Mouse (Mus musculus): ENCODE results near the gene Tmem17. TPM values are rescaled to one million over a fixed set of nuclear protein-coding genes. Genes with fewer than 3 reads are reported as not detected.

Tmem17 gene
- polyA plus RNA-seq, 2 experiments = 10.4 to 16.4 TPM

DNA sequence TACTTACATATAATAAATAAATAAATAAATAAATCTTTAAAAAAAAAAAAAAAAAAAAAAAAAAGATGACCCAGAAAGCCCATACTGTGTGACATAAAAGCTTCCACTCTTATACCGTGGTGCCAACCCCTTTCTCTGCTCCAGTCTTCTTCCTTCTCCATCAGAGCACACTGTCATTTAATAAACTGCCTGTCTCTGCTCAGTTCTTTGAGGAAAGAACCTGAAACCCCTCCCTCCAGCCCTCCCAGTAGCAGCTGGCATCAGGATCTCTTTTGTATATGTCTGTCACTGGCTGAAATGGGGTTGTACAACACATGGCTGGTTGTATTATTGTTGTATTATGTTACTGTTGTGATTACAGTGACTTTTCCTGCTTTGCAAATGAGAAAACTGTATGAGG is 48.2 kb downstream of the Tmem17 start:
- H3K27me3 ChIP-seq (ENCODE audit: control insufficient read depth, insufficient read depth, low read length) = no peaks in the 10 kb centered on the region
- H3K9me3 ChIP-seq (ENCODE audit: control insufficient read depth, low read length) = no peaks in the 10 kb centered on the region
- no peak for TF ChIP-seq POLR2A (IDR thresholded peaks at IDR 0.05; ENCODE audit: borderline replicate concordance, extremely low read depth, insufficient read depth, insufficient read length)
- no peak overlapping the region for H3K9ac ChIP-seq (ENCODE audit: low read depth, low read length, severe bottlenecking)
- H3K4me2 ChIP-seq (replicated peaks; ENCODE audit: low read depth, low read length, severe bottlenecking) = no peak overlapping the region
- DNase-seq (ENCODE audit: low spot score) (no peak), ATAC-seq (ENCODE audit: low FRiP score, low read depth) (no peak)
- no peaks in the 10 kb centered on the region for H3K36me3 ChIP-seq (ENCODE audit: control insufficient read depth, insufficient read depth, low read length)
- 70% methylated on average over 1 of the region's 1 CpGs for WGBS
- H3K4me3 ChIP-seq (replicated peaks; ENCODE audit: low read length) = no peak overlapping the region
- H3K27ac ChIP-seq (replicated peaks; ENCODE audit: low read depth, low read length) = no peak overlapping the region
- peaks cover 13% of the 10 kb centered on the region for H3K4me1 ChIP-seq (ENCODE audit: control insufficient read depth, insufficient read depth, low read length)

DNA sequence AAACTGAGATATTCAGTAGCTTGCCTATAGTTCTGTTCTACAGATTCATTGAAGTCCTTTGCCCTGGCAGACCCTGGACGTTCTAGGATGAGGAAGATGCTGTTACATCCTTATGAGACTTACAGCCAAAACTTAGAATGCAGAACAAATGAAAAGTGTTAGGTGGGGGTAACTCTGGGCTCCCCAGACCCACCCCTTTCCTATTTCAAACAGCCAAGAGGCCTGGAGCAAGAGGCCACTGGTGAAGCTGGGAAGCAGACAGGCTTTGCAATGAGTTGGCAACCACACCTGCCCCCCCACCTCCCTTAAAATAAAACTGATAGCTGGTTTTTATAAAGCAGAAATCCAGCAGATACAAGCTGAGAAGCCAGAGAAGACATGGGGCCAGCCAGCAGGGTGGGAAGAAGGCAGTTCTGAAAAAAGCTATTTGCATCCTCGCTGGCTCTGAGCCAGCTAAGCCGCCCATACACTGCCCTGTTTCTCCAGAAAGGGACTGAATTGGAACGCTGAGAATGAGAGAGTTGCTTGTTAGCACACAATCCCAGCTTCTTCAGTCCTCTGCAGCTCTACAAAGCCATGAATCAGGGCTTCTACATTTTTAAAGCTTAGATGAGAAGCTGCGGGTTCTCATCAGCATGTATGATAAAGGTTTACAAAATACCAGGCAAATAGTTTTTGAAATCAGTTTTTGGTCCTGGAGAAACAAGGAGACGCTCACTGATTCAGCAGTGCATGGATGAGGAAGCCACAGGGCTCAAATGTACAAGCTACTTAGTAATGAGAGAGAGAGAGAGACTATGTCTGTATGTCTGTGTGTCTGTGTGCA is 48.8 kb downstream of the Tmem17 start:
- DNase-seq (ENCODE audit: low spot score) = peak; percentile 47
- WGBS = 39% methylated on average over 6 of the region's 6 CpGs
- no peaks in the 10 kb centered on the region for H3K9me3 ChIP-seq (ENCODE audit: control insufficient read depth, low read length)

DNA sequence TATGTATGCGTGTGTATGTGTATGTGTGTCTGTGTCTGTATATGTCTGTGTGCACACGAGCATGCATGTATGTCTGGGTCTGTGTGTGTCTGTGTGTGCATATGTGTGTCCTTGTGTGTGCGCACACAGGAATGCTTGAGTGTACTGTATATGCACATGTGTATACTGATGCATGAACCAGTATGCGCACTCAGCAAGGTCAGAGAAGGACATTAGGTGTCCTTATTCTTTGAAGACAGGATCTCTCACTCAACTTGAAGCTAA is 49.4 kb downstream of the Tmem17 start:
- whole genome bisulfite sequencing = 91% methylated on average over 4 of the region's 4 CpGs

More for the DNA sequence above, 48.8 kb downstream of the Tmem17 start:
- H3K4me1 ChIP-seq (ENCODE audit: control insufficient read depth, insufficient read depth, low read length) = peaks cover 15% of the 10 kb centered on the region
- no peak overlapping the region; the same call in 1 of the 2 replicates for H3K27ac ChIP-seq (replicated peaks; ENCODE audit: low read depth, low read length)
- peak; percentile 55; the same call in 1 of the 2 replicates for ATAC-seq (ENCODE audit: low FRiP score, low read depth)
- no peaks in the 10 kb centered on the region for H3K36me3 ChIP-seq (ENCODE audit: control insufficient read depth, insufficient read depth, low read length)
- H3K27me3 ChIP-seq (ENCODE audit: control insufficient read depth, insufficient read depth, low read length) = no peaks in the 10 kb centered on the region
- no peak for TF ChIP-seq POLR2A (IDR thresholded peaks at IDR 0.05; ENCODE audit: borderline replicate concordance, extremely low read depth, insufficient read depth, insufficient read length)
- H3K4me2 ChIP-seq (replicated peaks; ENCODE audit: low read depth, low read length, severe bottlenecking) = no peak overlapping the region
- H3K4me3 ChIP-seq (replicated peaks; ENCODE audit: low read length) = no peak overlapping the region
- 0 out of 2 replicates have a peak overlapping the region, but pooled peaks have one; percentile 13 for H3K9ac ChIP-seq (ENCODE audit: low read depth, low read length, severe bottlenecking)

DNA sequence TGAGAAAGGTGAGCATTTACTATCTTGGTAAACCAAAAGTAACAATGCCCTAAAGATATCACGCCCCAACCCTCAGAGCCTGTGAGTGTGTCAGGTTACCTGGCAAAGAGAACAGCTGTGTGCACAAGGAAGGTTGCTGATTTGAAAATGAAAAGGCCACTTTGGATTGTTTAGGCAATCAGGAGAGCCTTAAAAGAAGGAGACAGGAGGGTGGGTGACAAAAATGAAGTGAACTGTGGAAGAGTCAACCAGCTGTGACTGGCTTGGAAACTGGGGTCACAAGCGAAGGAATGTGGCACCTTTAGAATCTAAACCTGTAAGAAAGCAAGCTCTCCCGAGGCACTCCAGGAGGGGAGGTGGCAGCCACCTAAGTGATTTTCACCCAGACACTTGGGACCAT is 51.8 kb downstream of the Tmem17 start:
- Histone ChIP-seq H3K9ac (ENCODE audit: low read depth, low read length, severe bottlenecking) (no peak overlapping the region), H3K36me3 (ENCODE audit: control insufficient read depth, insufficient read depth, low read length) (no peaks in the 10 kb centered on the region), H3K27ac (replicated peaks; ENCODE audit: low read depth, low read length) (no peak overlapping the region), H3K4me2 (replicated peaks; ENCODE audit: low read depth, low read length, severe bottlenecking) (no peak overlapping the region), H3K27me3 (ENCODE audit: control insufficient read depth, insufficient read depth, low read length) (no peaks in the 10 kb centered on the region), H3K4me1 (ENCODE audit: control insufficient read depth, insufficient read depth, low read length) (peaks cover 15% of the 10 kb centered on the region), H3K4me3 (replicated peaks; ENCODE audit: low read length) (no peak overlapping the region), H3K9me3 (ENCODE audit: control insufficient read depth, low read length) (no peaks in the 10 kb centered on the region)
- ATAC-seq (ENCODE audit: low FRiP score, low read depth) (no peak), DNase-seq (ENCODE audit: low spot score) (no peak)
- WGBS = 69% methylated on average over 3 of the region's 3 CpGs
- TF ChIP-seq POLR2A (IDR thresholded peaks at IDR 0.05; ENCODE audit: borderline replicate concordance, extremely low read depth, insufficient read depth, insufficient read length) = no peak

More for the DNA sequence above, 49.4 kb downstream of the Tmem17 start:
- TF ChIP-seq POLR2A (IDR thresholded peaks at IDR 0.05; ENCODE audit: borderline replicate concordance, extremely low read depth, insufficient read depth, insufficient read length) = no peak
- H3K27me3 ChIP-seq (ENCODE audit: control insufficient read depth, insufficient read depth, low read length) = no peaks in the 10 kb centered on the region
- no peaks in the 10 kb centered on the region for H3K36me3 ChIP-seq (ENCODE audit: control insufficient read depth, insufficient read depth, low read length)
- H3K4me2 ChIP-seq (replicated peaks; ENCODE audit: low read depth, low read length, severe bottlenecking) = no peak overlapping the region
- ATAC-seq (ENCODE audit: low FRiP score, low read depth) (no peak), DNase-seq (ENCODE audit: low spot score) (no peak)
- peaks cover 15% of the 10 kb centered on the region for H3K4me1 ChIP-seq (ENCODE audit: control insufficient read depth, insufficient read depth, low read length)
- no peak overlapping the region for H3K27ac ChIP-seq (replicated peaks; ENCODE audit: low read depth, low read length)
- no peaks in the 10 kb centered on the region for H3K9me3 ChIP-seq (ENCODE audit: control insufficient read depth, low read length)
- H3K9ac ChIP-seq (ENCODE audit: low read depth, low read length, severe bottlenecking) = no peak overlapping the region
- no peak overlapping the region for H3K4me3 ChIP-seq (replicated peaks; ENCODE audit: low read length)

DNA sequence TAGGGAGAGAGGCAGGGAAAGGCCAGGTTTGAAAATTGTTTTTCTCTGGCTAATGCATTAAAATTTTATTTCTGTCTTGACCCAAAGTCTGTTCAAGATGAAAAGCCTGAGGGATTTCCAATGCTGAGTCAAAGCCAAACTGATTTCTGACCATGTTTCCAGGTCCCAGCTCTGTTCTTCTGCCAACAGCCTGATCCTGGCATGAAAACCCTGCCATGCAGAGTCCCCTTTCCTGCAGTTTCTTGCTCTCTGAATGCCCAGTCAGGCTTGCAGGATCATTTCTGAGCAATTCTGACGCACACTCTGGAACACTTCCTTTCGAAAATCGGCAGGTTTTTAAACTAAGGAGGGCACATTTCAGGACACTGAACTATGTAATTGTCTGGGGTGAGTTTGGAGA is 52.8 kb downstream of the Tmem17 start:
- Histone ChIP-seq H3K36me3 (ENCODE audit: control insufficient read depth, insufficient read depth, low read length) (no peaks in the 10 kb centered on the region), H3K27ac (replicated peaks; ENCODE audit: low read depth, low read length) (no peak overlapping the region), H3K27me3 (ENCODE audit: control insufficient read depth, insufficient read depth, low read length) (no peaks in the 10 kb centered on the region), H3K4me2 (replicated peaks; ENCODE audit: low read depth, low read length, severe bottlenecking) (no peak overlapping the region), H3K9me3 (ENCODE audit: control insufficient read depth, low read length) (no peaks in the 10 kb centered on the region), H3K4me3 (replicated peaks; ENCODE audit: low read length) (no peak overlapping the region), H3K4me1 (ENCODE audit: control insufficient read depth, insufficient read depth, low read length) (peaks cover 15% of the 10 kb centered on the region), H3K9ac (ENCODE audit: low read depth, low read length, severe bottlenecking) (no peak overlapping the region)
- no peak for TF ChIP-seq POLR2A (IDR thresholded peaks at IDR 0.05; ENCODE audit: borderline replicate concordance, extremely low read depth, insufficient read depth, insufficient read length)
- DNase-seq (ENCODE audit: low spot score) (peak; percentile 18), ATAC-seq (ENCODE audit: low FRiP score, low read depth) (no peak)
- 85% methylated on average over 3 of the region's 3 CpGs for WGBS

Other genes starting within 250 kb of the Tmem17 start
- 15.9 and 21.4 TPM in 2 replicates for gene Ehbp1, start 169.8 kb upstream of the Tmem17 start, polyA plus RNA-seq (2012; rRNA removed)
- gene Ehbp1, start 169.8 kb upstream of the Tmem17 start, polyA plus RNA-seq (2014; fragmentation: Nextera tagmentation; extraction: Ambion mirVana) = 12.1 and 15.4 TPM in 2 replicates